Mouse (Mus musculus) hindbrain, embryonic 12.5 days (tissue): Measurements from ENCODE around the gene Gtf2f1. TPM values are rescaled to one million over a fixed set of nuclear protein-coding genes. Genes with fewer than 3 reads are reported as not detected.

Experiments
- ATAC-seq: fragments of 200-750 bp; cut with Nextera tagmentation; 2 replicates; pipeline ENCODE4 v1.8.0; 2017; ENCODE audit warnings: moderate TSS enrichment; ENCODE audit not compliant: low FRiP score
- H3K27ac ChIP-seq: fragments of 300-500 bp; sonication (generic); 2 replicates; pipeline ENCODE4 v1.5.1; 2016; ENCODE audit warnings: mild to moderate bottlenecking
- H3K27me3 ChIP-seq: fragments of 300-500 bp; sonication (generic); 2 replicates; pipeline ENCODE4 v1.6.1; 2016; ENCODE audit warnings: mild to moderate bottlenecking
- H3K36me3 ChIP-seq: fragments of 300-500 bp; sonication (generic); 2 replicates; pipeline ENCODE4 v1.6.1; 2016; ENCODE audit warnings: mild to moderate bottlenecking
- H3K4me1 ChIP-seq: fragments of 300-500 bp; sonication (generic); 2 replicates; pipeline ENCODE4 v1.6.1; 2016
- H3K4me2 ChIP-seq: fragments of 300-500 bp; sonication (generic); replicated peaks from 2 replicates; pipeline ENCODE4 v1.6.1; 2016; ENCODE audit warnings: mild to moderate bottlenecking
- H3K4me3 ChIP-seq: fragments of 300-500 bp; sonication (generic); 2 replicates; pipeline ENCODE4 v1.5.1; 2016; ENCODE audit warnings: mild to moderate bottlenecking
- H3K9ac ChIP-seq: fragments of 300-500 bp; sonication (generic); 2 replicates; pipeline ENCODE4 v1.6.1; 2016; ENCODE audit warnings: mild to moderate bottlenecking, moderate library complexity
- H3K9me3 ChIP-seq: fragments of 300-500 bp; sonication (generic); replicated peaks from 2 replicates; pipeline ENCODE4 v1.6.1; 2016; ENCODE audit warnings: mild to moderate bottlenecking
- WGBS: fragments of 180-500 bp; shearing (Covaris S2); methylation state at CpG from one replicate; pipeline ENCODE4 v1.1.7; 2016; 5-methylcytosine and 5-hydroxymethylcytosine counted together
- polyA plus RNA-seq: library from polyadenylated mRNA; unstranded; fragments of >200 nt; fragmentation: Nextera tagmentation; extraction: Ambion mirVana; gene quantifications from 2 replicates; pipeline ENCODE4 v1.2.1, GENCODE M21; 2016

Gene Gtf2f1
- polyA plus RNA-seq, 1 experiment from 2014 or later = 67.0 TPM

GRCm38 (mm10) chr17:56999968-57000609 is 11.0 kb downstream of the Gtf2f1 start, which contains the start of gene Pspn:
Gene Pspn (minus strand): TSS chr17:57000018.
- Histone ChIP-seq H3K4me2 (no peak within 1 kb of the TSS), H3K36me3 (peaks cover 66% of the 10 kb centered on the region), H3K27ac (no peak within 1 kb of the TSS), H3K9me3 (no peaks in the 10 kb centered on the region), H3K27me3 (no peaks in the 10 kb centered on the region), H3K4me3 (no peak within 1 kb of the TSS), H3K9ac (no peak within 1 kb of the TSS), H3K4me1 (peaks cover 9% of the 10 kb centered on the region)
- no peak for ATAC-seq
- WGBS = 87% methylated on average over 9 of the region's 9 CpGs

- no peaks in the 10 kb centered on the region for H3K9me3 ChIP-seq
- no peak overlapping the region for H3K9ac ChIP-seq
- H3K4me3 ChIP-seq = no peak overlapping the region
- H3K4me2 ChIP-seq = no peak overlapping the region
- 95% methylated on average over 9 of the region's 9 CpGs for WGBS
- H3K4me1 ChIP-seq = peaks cover 9% of the 10 kb centered on the region
- no peak overlapping the region for H3K27ac ChIP-seq
- no peak for ATAC-seq
- H3K36me3 ChIP-seq = peaks cover 67% of the 10 kb centered on the region
- H3K27me3 ChIP-seq = no peaks in the 10 kb centered on the region
Measured at GRCm38 (mm10) chr17:56999414-56999813, 11.7 kb downstream of the Gtf2f1 start.

GRCm38 (mm10) chr17:56997029-56997667 is 13.9 kb downstream of the Gtf2f1 start, which contains the start of gene Alkbh7:
Gene Alkbh7 (plus strand): TSS chr17:56997339.
- Histone ChIP-seq H3K4me1 (peaks cover 9% of the 10 kb centered on the region), H3K9me3 (no peaks in the 10 kb centered on the region), H3K27me3 (no peaks in the 10 kb centered on the region), H3K27ac (peak within 1 kb of the TSS; percentile 79), H3K36me3 (peaks cover 67% of the 10 kb centered on the region), H3K4me2 (peak within 1 kb of the TSS; percentile 55), H3K4me3 (peak within 1 kb of the TSS; percentile 63), H3K9ac (peak within 1 kb of the TSS; percentile 65)
- ATAC-seq = peak; percentile 98
- WGBS = under 1% methylated on average over 38 of the region's 38 CpGs

GRCm38 (mm10) chr17:56996506-56996905 is 14.6 kb downstream of the Gtf2f1 start:
- Histone ChIP-seq H3K36me3 (peaks cover 71% of the 10 kb centered on the region), H3K9me3 (no peaks in the 10 kb centered on the region), H3K4me1 (peaks cover 9% of the 10 kb centered on the region), H3K27ac (no peak overlapping the region), H3K4me3 (no peak overlapping the region), H3K9ac (no peak overlapping the region), H3K27me3 (no peaks in the 10 kb centered on the region), H3K4me2 (peak overlapping the region; percentile 55; the same call in 1 of the 2 replicates)
- 80% methylated on average over 2 of the region's 2 CpGs for WGBS
- 0 out of 2 replicates have a peak, but pooled peaks have one; percentile 1 for ATAC-seq

DNA sequence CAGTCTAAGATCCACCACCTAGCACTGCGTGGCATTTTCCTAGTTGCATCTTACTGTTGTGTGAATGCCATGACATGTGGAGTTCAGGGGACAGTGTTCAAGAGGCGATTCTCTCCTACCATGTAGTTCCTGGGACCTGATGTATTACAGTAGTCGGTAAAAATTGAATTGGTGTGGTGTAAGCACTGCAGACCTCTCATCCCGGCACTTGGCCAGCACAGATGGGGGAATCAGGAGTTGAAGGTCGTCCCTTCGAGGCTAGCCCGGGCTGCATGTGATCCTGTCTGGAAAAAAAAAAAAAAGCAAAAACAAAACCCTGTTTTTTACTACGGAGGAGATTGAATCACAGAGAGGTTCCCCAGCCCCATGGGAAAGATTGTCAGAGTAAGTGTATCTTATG is 16.0 kb downstream of the Gtf2f1 start:
- H3K27ac ChIP-seq = no peak overlapping the region
- no peaks in the 10 kb centered on the region for H3K27me3 ChIP-seq
- no peaks in the 10 kb centered on the region for H3K9me3 ChIP-seq
- no peak overlapping the region for H3K4me2 ChIP-seq
- H3K4me1 ChIP-seq = peaks cover 16% of the 10 kb centered on the region
- H3K9ac ChIP-seq = no peak overlapping the region
- no peak overlapping the region for H3K4me3 ChIP-seq
- no peak for ATAC-seq
- H3K36me3 ChIP-seq = peaks cover 62% of the 10 kb centered on the region
- 91% methylated on average over 8 of the region's 8 CpGs for whole genome bisulfite sequencing

DNA sequence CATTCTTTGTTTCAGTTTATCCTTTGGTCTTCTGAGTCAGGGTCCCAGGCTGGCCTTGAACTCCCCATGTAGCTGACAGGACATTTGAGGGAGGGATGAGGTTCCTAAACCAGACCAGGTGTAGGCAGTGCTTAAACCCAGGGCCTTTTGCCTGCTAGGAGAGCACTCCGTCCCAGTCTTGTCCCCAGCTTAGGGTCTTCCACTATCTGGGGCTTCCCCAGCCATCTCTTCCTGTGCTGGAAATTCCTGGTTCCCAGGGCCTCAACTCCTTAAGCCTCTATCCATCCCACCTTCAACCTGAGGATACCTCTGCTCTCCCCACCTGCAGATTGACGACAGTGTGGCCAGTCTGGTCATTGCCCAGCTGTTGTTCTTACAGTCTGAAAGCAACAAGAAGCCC is 20.1 kb downstream of the Gtf2f1 start:
- no peak for ATAC-seq
- Histone ChIP-seq H3K9me3 (no peaks in the 10 kb centered on the region), H3K27ac (no peak overlapping the region), H3K27me3 (no peaks in the 10 kb centered on the region), H3K4me3 (peak overlapping the region; percentile 76), H3K4me2 (peak overlapping the region; percentile 76), H3K9ac (peak overlapping the region; percentile 90), H3K4me1 (peaks cover 7% of the 10 kb centered on the region), H3K36me3 (peaks cover 41% of the 10 kb centered on the region)
- WGBS = 68% methylated on average over 2 of the region's 2 CpGs

DNA sequence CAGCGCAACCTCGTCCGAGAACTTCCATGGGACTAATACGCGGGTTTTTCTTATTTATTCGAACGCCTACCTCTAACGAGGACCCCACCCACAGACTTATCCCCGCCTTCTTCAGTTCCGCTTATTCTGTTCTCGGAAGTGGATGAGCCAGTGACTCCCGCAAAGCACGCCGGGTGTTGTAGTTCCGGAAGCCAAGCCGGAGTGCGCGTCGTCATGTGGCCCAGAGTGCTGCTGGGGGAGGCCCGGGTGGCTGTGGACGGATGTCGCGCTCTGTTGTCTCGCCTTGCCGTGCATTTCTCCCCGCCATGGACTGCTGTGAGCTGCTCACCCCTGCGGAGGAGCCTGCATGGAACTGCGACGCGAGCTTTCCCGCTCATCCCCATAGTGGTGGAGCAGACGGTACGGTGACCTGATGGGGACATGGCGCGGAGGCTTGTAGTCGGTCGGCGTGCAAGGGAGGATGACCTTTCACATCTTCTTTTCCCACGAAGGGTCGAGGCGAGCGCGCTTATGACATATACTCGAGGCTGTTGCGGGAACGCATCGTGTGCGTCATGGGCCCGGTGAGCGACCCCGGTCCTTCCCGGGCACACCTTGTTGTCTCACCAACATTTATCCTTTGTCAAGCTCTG is 20.9 kb downstream of the Gtf2f1 start, which contains the start of gene Clpp:
Gene Clpp, plus strand, starts transcription at position 191 of the 632 bp plus-strand sequence.
- Histone ChIP-seq H3K27me3 (no peaks in the 10 kb centered on the region), H3K9me3 (no peaks in the 10 kb centered on the region), H3K27ac (peak within 1 kb of the TSS; percentile 79), H3K4me1 (peaks cover 7% of the 10 kb centered on the region), H3K4me3 (peak within 1 kb of the TSS; percentile 76), H3K4me2 (peak within 1 kb of the TSS; percentile 76), H3K36me3 (peaks cover 33% of the 10 kb centered on the region), H3K9ac (peak within 1 kb of the TSS; percentile 90)
- peak; percentile 97 for ATAC-seq
- WGBS = under 1% methylated on average over 52 of the region's 52 CpGs

DNA sequence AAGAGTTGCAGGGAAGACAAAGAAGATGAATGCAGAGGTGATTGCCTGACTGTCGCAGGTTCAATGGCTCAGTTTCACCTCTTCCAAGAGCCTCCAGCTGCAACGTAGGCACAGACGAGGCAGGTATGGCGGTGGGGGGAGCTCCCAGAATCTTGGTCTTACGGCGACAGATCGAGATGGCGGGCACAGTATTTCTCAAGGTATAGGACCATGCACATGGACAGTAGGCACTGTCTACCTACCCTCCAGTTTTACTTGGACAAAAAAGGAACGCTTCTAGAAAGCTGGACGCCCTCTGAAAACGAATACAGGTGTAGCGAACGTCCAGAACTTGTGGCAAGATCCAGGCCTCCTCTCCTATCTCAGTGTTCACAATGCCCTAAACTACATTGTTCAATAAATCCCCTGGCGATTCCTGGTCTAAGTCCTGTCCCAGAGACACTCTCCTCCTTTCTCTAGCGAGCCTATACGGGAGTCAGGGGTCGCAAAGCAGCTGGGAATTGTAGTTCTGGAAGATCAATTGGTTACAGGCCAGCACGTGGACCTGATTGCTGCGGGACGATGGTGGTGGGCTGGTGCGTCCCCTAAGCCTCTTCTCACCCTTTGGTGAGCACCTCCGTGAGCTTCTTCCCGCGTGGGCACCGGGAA is 21.5 kb downstream of the Gtf2f1 start:
- Histone ChIP-seq H3K36me3 (peaks cover 28% of the 10 kb centered on the region), H3K9me3 (no peaks in the 10 kb centered on the region), H3K27me3 (no peaks in the 10 kb centered on the region), H3K9ac (peak overlapping the region; percentile 65), H3K4me2 (peak overlapping the region; percentile 76), H3K27ac (peak overlapping the region; percentile 79), H3K4me3 (peak overlapping the region; percentile 76), H3K4me1 (peaks cover 7% of the 10 kb centered on the region)
- WGBS = 4% methylated on average over 25 of the region's 25 CpGs
- ATAC-seq = peak; percentile 95

DNA sequence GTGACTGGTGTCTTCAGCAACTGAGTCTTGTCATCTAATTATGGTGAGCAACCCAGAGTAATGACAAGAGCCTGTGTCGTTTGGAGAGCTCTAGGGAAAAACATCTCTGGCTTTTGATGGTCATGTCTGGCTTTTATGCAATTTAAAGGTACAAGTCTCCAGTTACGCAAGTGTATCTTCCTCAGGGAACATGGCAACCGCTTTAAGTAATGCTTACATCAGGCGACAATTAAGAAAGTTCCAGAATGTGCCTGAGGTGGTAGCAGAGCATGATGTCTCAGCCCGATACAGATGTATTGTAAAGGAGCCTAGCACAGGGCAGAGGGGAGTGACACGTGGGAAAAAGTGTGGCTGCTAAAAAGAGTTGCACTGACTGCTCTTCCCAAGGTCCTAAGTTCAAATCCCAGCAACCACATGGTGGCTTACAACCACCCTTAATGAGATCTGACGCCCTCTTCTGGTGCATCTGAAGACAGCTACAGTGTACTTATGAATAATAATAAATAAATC is 22.1 kb downstream of the Gtf2f1 start:
- H3K27ac ChIP-seq = no peak overlapping the region
- no peak overlapping the region for H3K9ac ChIP-seq
- H3K4me1 ChIP-seq = peaks cover 7% of the 10 kb centered on the region
- ATAC-seq = no peak
- peaks cover 22% of the 10 kb centered on the region for H3K36me3 ChIP-seq
- peak overlapping the region; percentile 76 for H3K4me2 ChIP-seq
- 72% methylated on average over 7 of the region's 7 CpGs for WGBS
- peak overlapping the region; percentile 76 for H3K4me3 ChIP-seq
- H3K27me3 ChIP-seq = no peaks in the 10 kb centered on the region
- H3K9me3 ChIP-seq = no peaks in the 10 kb centered on the region

DNA sequence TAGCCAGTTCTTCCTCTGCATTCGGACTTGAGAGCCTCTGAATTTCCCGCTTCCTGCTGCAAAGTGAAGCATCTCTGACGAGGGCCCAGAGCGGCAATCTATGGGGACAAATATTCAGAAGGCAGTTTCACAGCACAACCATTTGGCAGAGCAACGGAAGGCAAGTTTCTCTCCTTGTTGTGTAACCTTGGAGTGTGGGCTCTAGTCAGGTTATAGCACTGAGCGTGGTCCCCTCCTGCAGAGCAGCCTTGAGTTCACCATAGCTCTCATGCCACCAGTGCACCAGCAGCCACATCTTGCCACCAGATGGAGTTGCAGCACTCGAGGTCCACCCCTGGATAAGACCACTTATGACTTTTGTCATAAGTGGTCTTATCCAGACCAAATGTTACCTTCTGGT is 22.6 kb downstream of the Gtf2f1 start:
- no peak for ATAC-seq
- Histone ChIP-seq H3K27me3 (no peaks in the 10 kb centered on the region), H3K9ac (no peak overlapping the region), H3K4me1 (peaks cover 7% of the 10 kb centered on the region), H3K4me2 (no peak overlapping the region), H3K36me3 (peaks cover 16% of the 10 kb centered on the region), H3K9me3 (no peaks in the 10 kb centered on the region), H3K4me3 (no peak overlapping the region), H3K27ac (no peak overlapping the region)
- WGBS = 85% methylated on average over 7 of the region's 7 CpGs

GRCm38 (mm10) chr17:56986105-56986805 is 24.8 kb downstream of the Gtf2f1 start:
- H3K4me2 ChIP-seq = no peak overlapping the region
- H3K4me1 ChIP-seq = peaks cover 6% of the 10 kb centered on the region
- 78% methylated on average over 3 of the region's 3 CpGs for WGBS
- no peak overlapping the region for H3K27ac ChIP-seq
- no peaks in the 10 kb centered on the region for H3K36me3 ChIP-seq
- H3K27me3 ChIP-seq = no peaks in the 10 kb centered on the region
- no peak overlapping the region for H3K4me3 ChIP-seq
- ATAC-seq = no peak
- H3K9me3 ChIP-seq = no peaks in the 10 kb centered on the region
- no peak overlapping the region for H3K9ac ChIP-seq
